Comparison of ENCODE assay signal across 27 mouse cellular contexts in genomic region chr12:104823722-104824121, GRCm38 (mm10). TPM values are rescaled to one million over a fixed set of nuclear protein-coding genes. Genes with fewer than 3 reads are reported as not detected.
DNase-seq lines count a peak whose midpoint lies in the region; ATAC-seq and TF ChIP-seq lines count a peak whose summit lies in the region.
"Had no signal": no experiment of that assay in that cellular context is flagged by ENCODE, and none has a peak within 500 bp of the region (broad histone marks: within the 10 kb centered on the region; RNA-seq: fewer than 3 reads in every experiment).

No protein-coding gene starts in this region.

- no peaks in the 10 kb centered on the region for H3K27me3 ChIP-seq in heart, embryonic 13.5 days (replicated peaks)
- no peaks in the 10 kb centered on the region for H3K27me3 ChIP-seq in midbrain, embryonic 11.5 days (ENCODE audit: control insufficient read depth, insufficient read depth, low read length)
- H3K27me3 ChIP-seq in midbrain, postnatal 0 days (ENCODE audit: insufficient read depth, low read length) = no peaks in the 10 kb centered on the region
- no peaks in the 10 kb centered on the region for H3K27me3 ChIP-seq in liver, embryonic 15.5 days
- no peaks in the 10 kb centered on the region for H3K27me3 ChIP-seq in stomach, postnatal 0 days (ENCODE audit: control insufficient read depth, insufficient read depth, low read length)
- H3K27me3 ChIP-seq: intestine, embryonic 15.5 days; lung, embryonic 15.5 days; midbrain, embryonic 12.5 days had no signal

- no peaks in the 10 kb centered on the region for H3K9me3 ChIP-seq in heart, embryonic 13.5 days
- no peaks in the 10 kb centered on the region for H3K9me3 ChIP-seq in midbrain, embryonic 11.5 days (ENCODE audit: control insufficient read depth, low read length)
- H3K9me3 ChIP-seq in midbrain, postnatal 0 days (ENCODE audit: low read length) = no peaks in the 10 kb centered on the region
- H3K9me3 ChIP-seq in liver, embryonic 15.5 days (replicated peaks) = no peaks in the 10 kb centered on the region
- no peaks in the 10 kb centered on the region for H3K9me3 ChIP-seq in stomach, postnatal 0 days (ENCODE audit: control insufficient read depth, low read length)
- H3K9me3 ChIP-seq: hindbrain, embryonic 10.5 days; intestine, embryonic 15.5 days; limb, embryonic 10.5 days; limb, embryonic 15.5 days; lung, embryonic 15.5 days; midbrain, embryonic 12.5 days had no signal

- ATAC-seq in heart, embryonic 13.5 days (ENCODE audit: extremely low read depth, insufficient number of reproducible peaks, low FRiP score, low TSS enrichment) = no peak
- ATAC-seq in midbrain, embryonic 11.5 days (ENCODE audit: low FRiP score) = no peak
- no peak for ATAC-seq in midbrain, postnatal 0 days (ENCODE audit: low FRiP score)
- peak; percentile 11; the same call in 1 of the 2 replicates for ATAC-seq in liver, embryonic 15.5 days (ENCODE audit: insufficient read depth)
- ATAC-seq in stomach, postnatal 0 days (ENCODE audit: low FRiP score, low TSS enrichment) = peak; percentile 51; the same call in 1 of the 2 replicates
- ATAC-seq in CD4-positive, CD25-positive, alpha-beta regulatory T cell, adult 4 months = no peak
- ATAC-seq: activated CD4-positive, CD25-positive, alpha-beta regulatory T cell, adult 4 months; hindbrain, postnatal 0 days had no signal

- TF ChIP-seq CTCF in midbrain, postnatal 0 days (IDR thresholded peaks at IDR 0.05) = no peak
- TF ChIP-seq CTCF in stomach, postnatal 0 days (IDR thresholded peaks at IDR 0.05; ENCODE audit: low read depth) = no peak

- no peaks in the 10 kb centered on the region for H3K36me3 ChIP-seq in heart, embryonic 13.5 days
- H3K36me3 ChIP-seq in midbrain, embryonic 11.5 days (ENCODE audit: control insufficient read depth, insufficient read depth, low read length) = no peaks in the 10 kb centered on the region
- no peaks in the 10 kb centered on the region for H3K36me3 ChIP-seq in midbrain, postnatal 0 days (ENCODE audit: insufficient read depth, low read length)
- no peaks in the 10 kb centered on the region for H3K36me3 ChIP-seq in liver, embryonic 15.5 days (replicated peaks)
- no peaks in the 10 kb centered on the region for H3K36me3 ChIP-seq in stomach, postnatal 0 days (ENCODE audit: control insufficient read depth, insufficient read depth, low read length)
- H3K36me3 ChIP-seq: hindbrain, embryonic 10.5 days; intestine, embryonic 15.5 days; limb, embryonic 10.5 days; limb, embryonic 15.5 days; lung, embryonic 15.5 days; midbrain, embryonic 12.5 days had no signal

- WGBS in heart, embryonic 13.5 days = 87% methylated on average over 7 of the region's 7 CpGs
- 93% methylated on average over 7 of the region's 7 CpGs for WGBS in midbrain, embryonic 11.5 days
- 97% methylated on average over 7 of the region's 7 CpGs for WGBS in midbrain, postnatal 0 days
- 76% methylated on average over 7 of the region's 7 CpGs for WGBS in liver, embryonic 15.5 days (ENCODE audit: insufficient replicate concordance)
- WGBS in stomach, postnatal 0 days = 93% methylated on average over 7 of the region's 7 CpGs

- H3K4me2 ChIP-seq in heart, embryonic 13.5 days = no peak overlapping the region
- H3K4me2 ChIP-seq in midbrain, embryonic 11.5 days = no peak overlapping the region
- H3K4me2 ChIP-seq in midbrain, postnatal 0 days (ENCODE audit: low read depth, low read length, poor library complexity, severe bottlenecking) = no peak overlapping the region
- H3K4me2 ChIP-seq in liver, embryonic 15.5 days = no peak overlapping the region; the same call in 1 of the 2 replicates
- H3K4me2 ChIP-seq in stomach, postnatal 0 days (replicated peaks; ENCODE audit: low read depth) = no peak overlapping the region
- H3K4me2 ChIP-seq: intestine, embryonic 15.5 days; limb, embryonic 15.5 days; lung, embryonic 15.5 days; midbrain, embryonic 12.5 days had no signal

- peaks cover 70% of the 10 kb centered on the region for H3K4me1 ChIP-seq in heart, embryonic 13.5 days
- H3K4me1 ChIP-seq in midbrain, embryonic 11.5 days (ENCODE audit: control insufficient read depth, insufficient read depth, low read length) = peaks cover 2% of the 10 kb centered on the region; the same call in 1 of the 2 replicates
- H3K4me1 ChIP-seq in midbrain, postnatal 0 days (ENCODE audit: insufficient read depth, low read length) = no peaks in the 10 kb centered on the region
- peaks cover 40% of the 10 kb centered on the region for H3K4me1 ChIP-seq in liver, embryonic 15.5 days (replicated peaks)
- H3K4me1 ChIP-seq in stomach, postnatal 0 days (replicated peaks; ENCODE audit: control insufficient read depth, insufficient read depth) = peaks cover 3% of the 10 kb centered on the region; the same call in 1 of the 2 replicates

- no peak for TF ChIP-seq EP300 in stomach, postnatal 0 days (optimal IDR thresholded peaks at IDR 0.05)

- no peak overlapping the region for H3K4me3 ChIP-seq in heart, embryonic 13.5 days
- H3K4me3 ChIP-seq in midbrain, embryonic 11.5 days (ENCODE audit: low read depth, low read length) = no peak overlapping the region
- H3K4me3 ChIP-seq in midbrain, postnatal 0 days (ENCODE audit: low read depth, low read length) = no peak overlapping the region
- H3K4me3 ChIP-seq in liver, embryonic 15.5 days (replicated peaks) = no peak overlapping the region
- no peak overlapping the region for H3K4me3 ChIP-seq in stomach, postnatal 0 days (ENCODE audit: low read depth, low read length)
- H3K4me3 ChIP-seq: hindbrain, embryonic 10.5 days; intestine, embryonic 15.5 days; limb, embryonic 10.5 days; limb, embryonic 15.5 days; lung, embryonic 15.5 days; midbrain, embryonic 12.5 days had no signal

- H3K9ac ChIP-seq in heart, embryonic 13.5 days = no peak overlapping the region
- H3K9ac ChIP-seq in midbrain, embryonic 11.5 days (ENCODE audit: low read length) = no peak overlapping the region
- no peak overlapping the region for H3K9ac ChIP-seq in midbrain, postnatal 0 days (replicated peaks; ENCODE audit: low read length, poor library complexity, severe bottlenecking)
- no peak overlapping the region for H3K9ac ChIP-seq in liver, embryonic 15.5 days
- H3K9ac ChIP-seq in stomach, postnatal 0 days (ENCODE audit: low read length) = no peak overlapping the region
- H3K9ac ChIP-seq: intestine, embryonic 15.5 days; limb, embryonic 15.5 days; lung, embryonic 15.5 days; midbrain, embryonic 12.5 days had no signal

- no peak for DNase-seq in heart, adult 11 months
- DNase-seq in midbrain, embryonic 11.5 days (ENCODE audit: low spot score, missing footprints) = peak; percentile 23
- DNase-seq in midbrain, postnatal 0 days (ENCODE audit: low spot score) = no peak
- no peak for DNase-seq in stomach, postnatal 0 days (ENCODE audit: low spot score)
- DNase-seq in urinary bladder, postnatal 14 days (ENCODE audit: low spot score) = no peak
- DNase-seq: adrenal gland, adult 2 months; cerebellum, adult 2 months; cerebellum, postnatal 36 days; gastrocnemius, postnatal 36 days; kidney, adult 2 months; kidney, postnatal 4 days; layer of hippocampus, adult 9-11 months; retina, postnatal 1 day; spleen, adult 18-20 months; thymus, adult 2 months; thymus, postnatal 36 days had no signal

- H3K27ac ChIP-seq in heart, embryonic 13.5 days (replicated peaks) = peak overlapping the region; percentile 70; the same call in 1 of the 2 replicates
- no peak overlapping the region for H3K27ac ChIP-seq in midbrain, embryonic 11.5 days (ENCODE audit: low read depth, low read length)
- H3K27ac ChIP-seq in midbrain, postnatal 0 days (ENCODE audit: low read depth, low read length) = no peak overlapping the region
- peak overlapping the region; percentile 95 for H3K27ac ChIP-seq in liver, embryonic 15.5 days (replicated peaks)
- no peak overlapping the region for H3K27ac ChIP-seq in stomach, postnatal 0 days (replicated peaks)
- H3K27ac ChIP-seq: hindbrain, embryonic 10.5 days; hindbrain, postnatal 0 days; limb, embryonic 10.5 days; limb, embryonic 15.5 days; midbrain, embryonic 12.5 days had no signal

RNA-seq across cellular contexts. Expression of gene Clmn, which starts 41.2 kb away (rescaled TPM):
- polyA plus RNA-seq in heart, embryonic 13.5 days (2015; fragmentation: Nextera tagmentation; extraction: Ambion mirVana) = 0.61 and 0.66 TPM in 2 replicates
- polyA plus RNA-seq in midbrain, embryonic 11.5 days (2014; fragmentation: Nextera tagmentation; extraction: Ambion mirVana) = 1.9 and 2.5 TPM in 2 replicates
- 2.2 and 3.1 TPM in 2 replicates for total RNA-seq in midbrain, postnatal 0 days (2014; rRNA removed)
- 1.4 and 2.4 TPM in 2 replicates for polyA plus RNA-seq in midbrain, postnatal 0 days (2015; fragmentation: Nextera tagmentation; extraction: Ambion mirVana)
- 0.47 and 0.71 TPM in 2 replicates for polyA plus RNA-seq in liver, embryonic 15.5 days (2015; fragmentation: Nextera tagmentation; extraction: Ambion mirVana)
- 5.5 and 8.0 TPM in 2 replicates for polyA plus RNA-seq in stomach, postnatal 0 days (2015; fragmentation: Nextera tagmentation; extraction: Ambion mirVana)
- not detected for polyA plus RNA-seq in CD4-positive, CD25-positive, alpha-beta regulatory T cell, adult 4 months (2017; shearing (Covaris generic))

Comparison
In these comparisons a context has a peak if more than half of its experiments do, and no peak if none do; other contexts are left out.
1. ATAC-seq: peak in liver, embryonic 15.5 days (single experiment) and stomach, postnatal 0 days (single experiment); none in heart, embryonic 13.5 days (single experiment), midbrain, embryonic 11.5 days (single experiment), midbrain, postnatal 0 days (single experiment) and CD4-positive, CD25-positive, alpha-beta regulatory T cell, adult 4 months (single experiment).
2. H3K27ac ChIP-seq: peak in heart, embryonic 13.5 days (single experiment) and liver, embryonic 15.5 days (single experiment); none in midbrain, embryonic 11.5 days (single experiment), midbrain, postnatal 0 days (single experiment) and stomach, postnatal 0 days (single experiment).